8 mouse cellular contexts compared by ENCODE assay signal in the genomic region with DNA sequence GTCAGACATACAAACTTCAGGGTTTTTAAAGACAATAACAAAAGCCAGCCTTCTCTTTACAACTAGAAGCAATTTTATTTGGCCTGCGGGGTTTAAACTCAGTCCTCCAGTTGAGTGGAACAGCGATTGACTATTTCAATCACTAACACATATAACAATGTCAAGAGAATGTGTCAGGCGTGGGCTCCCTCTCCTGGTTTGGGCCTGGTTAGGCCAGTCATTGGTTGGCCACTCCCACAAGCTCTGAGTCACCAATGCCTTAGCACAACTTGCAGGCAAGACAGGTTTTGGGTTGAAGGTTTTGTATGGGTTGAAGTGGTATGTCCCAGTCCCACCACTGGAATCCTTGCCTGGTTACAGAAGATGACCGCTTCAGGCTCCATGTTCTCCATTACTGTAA. TPM values are rescaled to one million over a fixed set of nuclear protein-coding genes. Genes with fewer than 3 reads are reported as not detected.
A peak's percentile ranks its signal among the peaks of the same experiment; 100 is the strongest.
DNase-seq lines count a peak whose midpoint lies in the region; ATAC-seq lines count a peak whose summit lies in the region.
"Had no signal": no experiment of that assay in that cellular context is flagged by ENCODE, and none has a peak within 500 bp of the region (broad histone marks: within the 10 kb centered on the region; RNA-seq: fewer than 3 reads in every experiment).

No protein-coding gene starts in this region.

- no peaks in the 10 kb centered on the region for H3K27me3 ChIP-seq in midbrain, embryonic 14.5 days (ENCODE audit: control insufficient read depth, insufficient read depth, low read length)
- no peaks in the 10 kb centered on the region for H3K27me3 ChIP-seq in midbrain, embryonic 10.5 days (ENCODE audit: low read depth, poor library complexity, severe bottlenecking)
- H3K27me3 ChIP-seq in liver, embryonic 11.5 days (replicated peaks; ENCODE audit: control insufficient read depth, insufficient read depth, low read length), result no peaks in the 10 kb centered on the region
- H3K27me3 ChIP-seq: neural tube, embryonic 13.5 days had no signal

- H3K4me1 ChIP-seq in midbrain, embryonic 14.5 days (ENCODE audit: control insufficient read depth, insufficient read depth, low read length), result no peaks in the 10 kb centered on the region
- H3K4me1 ChIP-seq in midbrain, embryonic 10.5 days, result no peaks in the 10 kb centered on the region
- H3K4me1 ChIP-seq in liver, embryonic 11.5 days (replicated peaks; ENCODE audit: control insufficient read depth, insufficient read depth, low read length), result no peaks in the 10 kb centered on the region
- H3K4me1 ChIP-seq: neural tube, embryonic 13.5 days had no signal

- no peak for ATAC-seq in midbrain, embryonic 14.5 days (ENCODE audit: low FRiP score, low TSS enrichment)
- 0 out of 2 replicates have a peak, but pooled peaks have one; percentile 67 for ATAC-seq in liver, embryonic 11.5 days (replicated peaks; ENCODE audit: low FRiP score)
- ATAC-seq in frontal cortex, adult (ENCODE audit: low TSS enrichment), result no peak

- no peaks in the 10 kb centered on the region for H3K9me3 ChIP-seq in midbrain, embryonic 14.5 days (ENCODE audit: control insufficient read depth, low read length)
- H3K9me3 ChIP-seq in midbrain, embryonic 10.5 days (replicated peaks), result no peaks in the 10 kb centered on the region
- H3K9me3 ChIP-seq in liver, embryonic 11.5 days (ENCODE audit: control insufficient read depth, low read length), result no peaks in the 10 kb centered on the region

- WGBS in midbrain, embryonic 14.5 days, result 78% methylated on average over 4 of the region's 4 CpGs
- 79% methylated on average over 4 of the region's 4 CpGs for WGBS in midbrain, embryonic 10.5 days
- WGBS in liver, embryonic 11.5 days, result 77% methylated on average over 4 of the region's 4 CpGs

- no peaks in the 10 kb centered on the region for H3K36me3 ChIP-seq in midbrain, embryonic 14.5 days (ENCODE audit: control insufficient read depth, insufficient read depth, low read length)
- H3K36me3 ChIP-seq in midbrain, embryonic 10.5 days, result no peaks in the 10 kb centered on the region
- no peaks in the 10 kb centered on the region for H3K36me3 ChIP-seq in liver, embryonic 11.5 days (ENCODE audit: control insufficient read depth, insufficient read depth, low read length)
- H3K36me3 ChIP-seq: neural tube, embryonic 13.5 days had no signal

- H3K4me3 ChIP-seq in midbrain, embryonic 14.5 days (replicated peaks; ENCODE audit: low read depth, low read length), result no peak overlapping the region
- no peak overlapping the region for H3K4me3 ChIP-seq in midbrain, embryonic 10.5 days
- no peak overlapping the region for H3K4me3 ChIP-seq in liver, embryonic 11.5 days (ENCODE audit: low read depth, low read length)
- H3K4me3 ChIP-seq: neural tube, embryonic 13.5 days had no signal

- no peak overlapping the region for H3K9ac ChIP-seq in midbrain, embryonic 14.5 days (replicated peaks; ENCODE audit: low read length)
- H3K9ac ChIP-seq in liver, embryonic 11.5 days (ENCODE audit: low read depth, low read length), result no peak overlapping the region
- H3K9ac ChIP-seq: neural tube, embryonic 13.5 days had no signal

- peak; percentile 45 for DNase-seq in midbrain, embryonic 14.5 days
- no peak for DNase-seq in midbrain, embryonic 10.5 days (ENCODE audit: low spot score)
- DNase-seq in adrenal gland, adult 18-20 months (ENCODE audit: low spot score in 2 of 2), result peak; percentile 19 to 25
- DNase-seq in embryo, embryonic 10 days (ENCODE audit: low spot score), result peak; percentile 55
- no peak for DNase-seq in liver, embryonic 11.5 days (ENCODE audit: low spot score)
- DNase-seq in left cerebral cortex, adult 9 months (ENCODE audit: low spot score in 2 of 2), result no peak

- no peak overlapping the region for H3K27ac ChIP-seq in midbrain, embryonic 14.5 days (replicated peaks; ENCODE audit: low read depth, low read length)
- no peak overlapping the region for H3K27ac ChIP-seq in midbrain, embryonic 10.5 days (replicated peaks)
- no peak overlapping the region for H3K27ac ChIP-seq in liver, embryonic 11.5 days (ENCODE audit: low read depth, low read length)
- H3K27ac ChIP-seq: neural tube, embryonic 13.5 days had no signal

- H3K4me2 ChIP-seq in midbrain, embryonic 14.5 days (ENCODE audit: low read length), result no peak overlapping the region
- no peak overlapping the region for H3K4me2 ChIP-seq in liver, embryonic 11.5 days
- H3K4me2 ChIP-seq: neural tube, embryonic 13.5 days had no signal

RNA-seq across cellular contexts. Expression of a gene that starts 18.6 kb away (rescaled TPM):
- polyA plus RNA-seq in midbrain, embryonic 14.5 days (2014; fragmentation: Nextera tagmentation; extraction: Ambion mirVana), result 151 and 157 TPM in 2 replicates
- 131 and 136 TPM in 2 replicates for polyA plus RNA-seq in midbrain, embryonic 10.5 days (2016; fragmentation: Nextera tagmentation; extraction: Ambion mirVana)
- total RNA-seq in adrenal gland, adult 18-20 months (2021), result 10 to 100 TPM; 34.7 to 44.7 TPM
- 98.0 and 103 TPM in 2 replicates for polyA plus RNA-seq in liver, embryonic 11.5 days (2014; fragmentation: Nextera tagmentation; extraction: Ambion mirVana)

RNA-seq across cellular contexts. Expression of a gene that starts 36.8 kb away (rescaled TPM):
- polyA plus RNA-seq in midbrain, embryonic 14.5 days (2014; fragmentation: Nextera tagmentation; extraction: Ambion mirVana), result 19.1 and 21.7 TPM in 2 replicates
- 11.9 and 12.9 TPM in 2 replicates for polyA plus RNA-seq in midbrain, embryonic 10.5 days (2016; fragmentation: Nextera tagmentation; extraction: Ambion mirVana)
- 1 to 10 TPM; 1.7 to 4.9 TPM for total RNA-seq in adrenal gland, adult 18-20 months (2021)
- polyA plus RNA-seq in liver, embryonic 11.5 days (2014; fragmentation: Nextera tagmentation; extraction: Ambion mirVana), result 16.0 and 17.7 TPM in 2 replicates

RNA-seq across cellular contexts. Expression of a gene that starts 45.1 kb away (rescaled TPM):
- 48.8 and 57.5 TPM in 2 replicates for polyA plus RNA-seq in midbrain, embryonic 14.5 days (2014; fragmentation: Nextera tagmentation; extraction: Ambion mirVana)
- polyA plus RNA-seq in midbrain, embryonic 10.5 days (2016; fragmentation: Nextera tagmentation; extraction: Ambion mirVana), result 51.0 and 52.2 TPM in 2 replicates
- 10 to 100 TPM; 30.4 to 43.2 TPM for total RNA-seq in adrenal gland, adult 18-20 months (2021)
- 45.8 and 58.9 TPM in 2 replicates for polyA plus RNA-seq in liver, embryonic 11.5 days (2014; fragmentation: Nextera tagmentation; extraction: Ambion mirVana)

Comparison
In these comparisons a context has a peak if more than half of its experiments do, and no peak if none do; other contexts are left out.
1. DNase-seq: peak in midbrain, embryonic 14.5 days (single experiment), adrenal gland, adult 18-20 months (2 of 2) and embryo, embryonic 10 days (single experiment); none in midbrain, embryonic 10.5 days (single experiment), liver, embryonic 11.5 days (single experiment) and left cerebral cortex, adult 9 months (0 of 2).